Mouse (Mus musculus): ENCODE results near the gene Lrrc36. TPM values are rescaled to one million over a fixed set of nuclear protein-coding genes. Genes with fewer than 3 reads are reported as not detected.

Gene Lrrc36
- total and polyA plus RNA-seq, 3 experiments, result 0.19 to 0.34 (median 0.26) TPM

DNA sequence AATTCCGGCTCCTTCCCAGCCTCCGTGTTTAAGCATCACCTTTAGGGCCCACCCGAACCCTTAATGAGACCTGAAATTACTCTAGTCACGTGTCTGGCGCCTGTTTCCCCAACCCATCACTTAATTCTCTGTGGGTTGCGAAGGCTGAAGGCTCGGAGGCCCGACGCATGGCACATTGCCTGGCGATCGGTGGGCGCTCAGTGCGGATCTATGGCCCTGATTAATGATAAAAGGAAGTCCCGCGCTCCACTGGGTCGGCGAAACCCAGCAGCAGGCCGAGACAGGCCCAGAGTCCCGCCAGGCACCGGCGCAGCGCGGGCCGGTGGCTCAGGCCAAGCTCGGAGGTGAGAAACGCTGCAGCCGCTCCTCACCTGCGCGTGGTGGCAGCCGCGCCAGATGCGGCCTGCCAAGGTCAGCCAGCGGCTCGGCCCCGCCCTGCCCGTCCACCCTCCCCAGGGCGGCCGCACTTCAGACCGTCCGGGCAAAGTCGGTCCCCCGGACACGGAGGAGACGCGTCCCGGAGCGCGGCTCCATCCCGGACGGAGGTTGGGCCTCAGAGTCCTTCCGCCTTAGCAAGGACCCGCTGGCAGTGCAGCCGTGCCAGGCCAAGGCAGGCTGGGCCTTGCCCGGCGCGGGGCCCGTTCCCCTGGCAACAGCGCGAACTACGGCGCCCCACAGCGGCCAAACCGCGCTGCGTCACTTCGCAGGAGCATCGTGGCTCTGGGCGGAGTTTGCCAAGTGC lies 83.2 kb downstream of the Lrrc36 start, which contains the start of gene Zdhhc1:
Gene Zdhhc1 (minus strand): TSS at position 464 of the 742 bp plus-strand sequence.
- H3K4me2 ChIP-seq (ENCODE audit: insufficient read depth, low read depth, poor library complexity, severe bottlenecking), result peak within 1 kb of the TSS; percentile 67
- H3K27ac ChIP-seq (ENCODE audit: insufficient read depth, low read depth), result no peak within 1 kb of the TSS
- H3K9me3 ChIP-seq (replicated peaks; ENCODE audit: low read length), result no peaks in the 10 kb centered on the region
- H3K79me2 ChIP-seq (replicated peaks; ENCODE audit: control insufficient read depth, extremely low read depth, insufficient read depth, poor library complexity, severe bottlenecking), result no peaks in the 10 kb centered on the region
- peaks cover 0 to 15% of the 10 kb centered on the region in 2 experiments; a peak in 2 of 4 replicates for H3K4me1 ChIP-seq (ENCODE audit: control insufficient read depth in 1 of 2, insufficient read depth in 2 of 2)
- TF ChIP-seq MAZ (IDR thresholded peaks at IDR 0.05; ENCODE audit: low read depth, low read length), result no peak
- TF ChIP-seq ZKSCAN1 (IDR thresholded peaks at IDR 0.05; ENCODE audit: borderline replicate concordance, low read depth, low read length), result no peak
- TF ChIP-seq SIN3A (IDR thresholded peaks at IDR 0.05; ENCODE audit: low read length), result peak; percentile 69
- TF ChIP-seq EP300 (IDR thresholded peaks at IDR 0.05; ENCODE audit: low read length), result no peak
- TF ChIP-seq ETS1 (conservative IDR thresholded peaks at IDR 0.05; ENCODE audit: low read depth, low read length), result no peak
- TF ChIP-seq MAX (IDR thresholded peaks at IDR 0.05; ENCODE audit: low read length), result peak; percentile 71
- TF ChIP-seq NRF1 (IDR thresholded peaks at IDR 0.05; ENCODE audit: low read depth, low read length), result peak; percentile 37; the same call in 1 of the 2 replicates
- no peak for TF ChIP-seq E2F4 (IDR thresholded peaks at IDR 0.05; ENCODE audit: insufficient replicate concordance, low read depth, low read length)
- TF ChIP-seq SMC3 (IDR thresholded peaks at IDR 0.05; ENCODE audit: low read depth, low read length), result no peak
- no peak for TF ChIP-seq USF2 (conservative IDR thresholded peaks at IDR 0.05; ENCODE audit: low read depth, low read length)
- peak; percentile 49; the same call in 1 of the 2 replicates for TF ChIP-seq ELF1 (IDR thresholded peaks at IDR 0.05; ENCODE audit: low read depth, low read length)
- no peak for TF ChIP-seq ZMIZ1 (IDR thresholded peaks at IDR 0.05; ENCODE audit: low read depth, low read length)
- TF ChIP-seq PAX5 (IDR thresholded peaks at IDR 0.05; ENCODE audit: low read length), result no peak
- TF ChIP-seq MXI1 (IDR thresholded peaks at IDR 0.05; ENCODE audit: low read depth, low read length), result peak; percentile 94
- peak; percentile 66 for TF ChIP-seq POLR2A (IDR thresholded peaks at IDR 0.05; ENCODE audit: low read depth, low read length)
- TF ChIP-seq CTCF (conservative IDR thresholded peaks at IDR 0.05 in 1 of 2, IDR thresholded peaks at IDR 0.05 in 1 of 2; ENCODE audit: low read depth in 2 of 2, low read length in 2 of 2), result peak in 1 of 2 experiments; percentile 65; a peak in 2 of 4 replicates
- peak; percentile 76; the same call in 1 of the 2 replicates for TF ChIP-seq UBTF (IDR thresholded peaks at IDR 0.05; ENCODE audit: low read depth, low read length)
- TF ChIP-seq MEF2A (IDR thresholded peaks at IDR 0.05; ENCODE audit: borderline replicate concordance, low read depth, low read length), result no peak
- TF ChIP-seq RCOR1 (conservative IDR thresholded peaks at IDR 0.05; ENCODE audit: low read depth, low read length), result no peak
- TF ChIP-seq ZNF384 (IDR thresholded peaks at IDR 0.05; ENCODE audit: low read depth, low read length), result no peak
- no peak; the same call in 1 of the 2 replicates for TF ChIP-seq IRF4 (IDR thresholded peaks at IDR 0.05; ENCODE audit: low read depth, low read length)
- TF ChIP-seq MAFK (IDR thresholded peaks at IDR 0.05; ENCODE audit: insufficient replicate concordance, low read length), result no peak
- no peak for TF ChIP-seq MYC (IDR thresholded peaks at IDR 0.05; ENCODE audit: low read depth, low read length)
- TF ChIP-seq GABPA (IDR thresholded peaks at IDR 0.05; ENCODE audit: insufficient replicate concordance, low read depth, low read length), result no peak
- TF ChIP-seq HCFC1 (IDR thresholded peaks at IDR 0.05; ENCODE audit: low read depth, low read length), result peak; percentile 68
- no peak for TF ChIP-seq JUN (IDR thresholded peaks at IDR 0.05; ENCODE audit: insufficient read depth, low read depth, low read length)
- TF ChIP-seq TBP (conservative IDR thresholded peaks at IDR 0.05; ENCODE audit: low read depth, low read length), result no peak
- TF ChIP-seq NELFE (IDR thresholded peaks at IDR 0.05; ENCODE audit: low read depth, low read length), result no peak
- TF ChIP-seq BHLHE40 (IDR thresholded peaks at IDR 0.05; ENCODE audit: low read depth, low read length), result peak; percentile 59
- no peak for TF ChIP-seq CHD2 (IDR thresholded peaks at IDR 0.05; ENCODE audit: low read length)
- TF ChIP-seq KAT2A (IDR thresholded peaks at IDR 0.05; ENCODE audit: insufficient replicate concordance, low read length), result no peak
- no peak for TF ChIP-seq JUND (conservative IDR thresholded peaks at IDR 0.05; ENCODE audit: low read depth, low read length)
- no peak; the same call in 1 of the 2 replicates for TF ChIP-seq RAD21 (IDR thresholded peaks at IDR 0.05; ENCODE audit: low read depth, low read length)
- TF ChIP-seq USF1 (IDR thresholded peaks at IDR 0.05; ENCODE audit: low read depth, low read length), result peak; percentile 46
- TF ChIP-seq ZC3H11A (IDR thresholded peaks at IDR 0.05; ENCODE audit: low read depth, low read length), result no peak
- no peak for TF ChIP-seq CHD1 (IDR thresholded peaks at IDR 0.05; ENCODE audit: low read depth, low read length)
- no peak for TF ChIP-seq POLR2AphosphoS2 (IDR thresholded peaks at IDR 0.05; ENCODE audit: low read depth, low read length)
- no peak for TF ChIP-seq TCF12 (IDR thresholded peaks at IDR 0.05; ENCODE audit: low read depth, low read length)
- in situ Hi-C loops (cut with MboI; ENCODE audit: low pct_ligation_motif_present, low pct_unique_long_range_greater_than_20kb, low sequenced_read_pairs) (no loop called here), dilution Hi-C loops (cut with MboI; ENCODE audit: extremely low pct_ligation_motif_present, extremely low pct_unique_long_range_greater_than_20kb, low sequenced_read_pairs) (no loop called here)
- H3K9ac ChIP-seq (ENCODE audit: insufficient read depth, low read depth), result peak within 1 kb of the TSS; percentile 44
- H3K27me3 ChIP-seq (replicated peaks), result no peaks in the 10 kb centered on the region
- peak within 1 kb of the TSS; percentile 58 to 88 (median 71) for H3K4me3 ChIP-seq (replicated peaks in 1 of 3; ENCODE audit: low read depth in 2 of 3, low read length in 2 of 3, poor library complexity in 1 of 3)
- no peaks in the 10 kb centered on the region for H3K36me3 ChIP-seq (replicated peaks in 1 of 2; ENCODE audit: control insufficient read depth in 1 of 2, insufficient read depth in 1 of 2, low read length in 1 of 2)
- DNase-seq (ENCODE audit: extremely low read depth), result peak; percentile 70
